Mouse (Mus musculus) spleen, postnatal 10 days (tissue): ENCODE measurements around the gene Mep1a.
A peak's percentile ranks its signal among the peaks of the same experiment; 100 is the strongest.
"Not testable (repeated sequence)": the region's sequence is repeated elsewhere in the genome, so short reads cannot be mapped to it uniquely, and the experiment has no call there.

ENCODE experiments used
- DNase-seq, 2 experiments: peaks; one replicate each; pipeline ENCODE4 v3.0.0; 2021 to 2022; ENCODE audit warnings: low spot score in 2 of 2

Mep1a gene

GRCm38 (mm10) chr17:43502592-43502991 is at the start of gene Mep1a:
Gene Mep1a (minus strand): TSS chr17:43502812.
- DNase-seq: no peak

- DNase-seq: no peak
Observed at GRCm38 (mm10) chr17:43551122-43551630, 48.6 kb upstream of the Mep1a start.

- no peak for DNase-seq
Observed at GRCm38 (mm10) chr17:43544040-43544439, 41.4 kb upstream of the Mep1a start.

- DNase-seq: no peak
Observed at GRCm38 (mm10) chr17:43543539-43543938, 40.9 kb upstream of the Mep1a start, which contains the start of gene Ankrd66. Gene Ankrd66 (minus strand): TSS chr17:43543639.

- no peak for DNase-seq
Observed at GRCm38 (mm10) chr17:43538767-43539166, 36.2 kb upstream of the Mep1a start.

- DNase-seq: not testable (repeated sequence)
Observed at GRCm38 (mm10) chr17:43536841-43537240, 34.2 kb upstream of the Mep1a start.

- no peak for DNase-seq
Observed at GRCm38 (mm10) chr17:43534362-43535222, 32.0 kb upstream of the Mep1a start.

- no peak for DNase-seq
Observed at GRCm38 (mm10) chr17:43531192-43531591, 28.6 kb upstream of the Mep1a start.

GRCm38 (mm10) chr17:43530507-43530906 is 27.9 kb upstream of the Mep1a start:
- no peak for DNase-seq

- DNase-seq: no peak
Observed at GRCm38 (mm10) chr17:43520166-43520565, 17.6 kb upstream of the Mep1a start.

GRCm38 (mm10) chr17:43518644-43519409 is 16.2 kb upstream of the Mep1a start:
- peak; percentile 18 to 72 for DNase-seq

GRCm38 (mm10) chr17:43510782-43511181 is 8.2 kb upstream of the Mep1a start:
- no peak for DNase-seq

- DNase-seq: no peak
Observed at GRCm38 (mm10) chr17:43504594-43504934, 2.0 kb upstream of the Mep1a start.

- no peak for DNase-seq
Observed at GRCm38 (mm10) chr17:43503861-43504593, 1.4 kb upstream of the Mep1a start.

- no peak for DNase-seq
Observed at GRCm38 (mm10) chr17:43501631-43502030, 981 bp downstream of the Mep1a start.

- no peak for DNase-seq
Observed at GRCm38 (mm10) chr17:43501223-43501622, 1.4 kb downstream of the Mep1a start.

GRCm38 (mm10) chr17:43500513-43500912 is 2.1 kb downstream of the Mep1a start:
- no peak for DNase-seq

GRCm38 (mm10) chr17:43497521-43497920 is 5.1 kb downstream of the Mep1a start:
- no peak for DNase-seq

- no peak for DNase-seq
Observed at GRCm38 (mm10) chr17:43495502-43495901, 7.1 kb downstream of the Mep1a start.

- DNase-seq: not testable (repeated sequence)
Observed at GRCm38 (mm10) chr17:43490371-43490770, 12.2 kb downstream of the Mep1a start.

GRCm38 (mm10) chr17:43488439-43489151 is 14.0 kb downstream of the Mep1a start:
- DNase-seq: no peak
